Mouse (Mus musculus) limb, embryonic 13.5 days (tissue): ENCODE measurements around the gene Ascc1. TPM values are rescaled to one million over a fixed set of nuclear protein-coding genes. Genes with fewer than 3 reads are reported as not detected.

ENCODE experiments used
- ATAC-seq: fragments of 200-750 bp; cut with Nextera tagmentation; 2 replicates; pipeline ENCODE4 v1.8.0; 2017; ENCODE audit warnings: low read depth, moderate number of reproducible peaks, moderate TSS enrichment; ENCODE audit not compliant: low FRiP score
- H3K27ac ChIP-seq: fragments of 300-500 bp; sonication (generic); 2 replicates; pipeline ENCODE4 v1.5.1; 2015; ENCODE audit warnings: inconsistent platforms, mild to moderate bottlenecking, moderate library complexity
- H3K27me3 ChIP-seq: fragments of 300-500 bp; sonication (generic); 2 replicates; pipeline ENCODE4 v1.6.1; 2015; ENCODE audit warnings: mild to moderate bottlenecking, inconsistent platforms
- H3K36me3 ChIP-seq: fragments of 300-500 bp; sonication (generic); 2 replicates; pipeline ENCODE4 v1.6.1; 2015; ENCODE audit warnings: inconsistent platforms, mild to moderate bottlenecking, moderate library complexity
- H3K4me1 ChIP-seq: fragments of 300-500 bp; sonication (generic); 2 replicates; pipeline ENCODE4 v1.6.1; 2015; ENCODE audit warnings: inconsistent platforms
- H3K4me2 ChIP-seq: fragments of 300-500 bp; sonication (generic); replicated peaks from 2 replicates; pipeline ENCODE4 v1.6.1; 2015; ENCODE audit warnings: inconsistent platforms, mild to moderate bottlenecking, moderate library complexity
- H3K4me3 ChIP-seq: fragments of 300-500 bp; sonication (generic); 2 replicates; pipeline ENCODE4 v1.5.1; 2015; ENCODE audit warnings: moderate library complexity, mild to moderate bottlenecking, inconsistent platforms
- H3K9ac ChIP-seq: fragments of 300-500 bp; sonication (generic); 2 replicates; pipeline ENCODE4 v1.6.1; 2015; ENCODE audit warnings: mild to moderate bottlenecking, inconsistent platforms
- H3K9me3 ChIP-seq: fragments of 300-500 bp; sonication (generic); 2 replicates; pipeline ENCODE4 v1.6.1; 2016; ENCODE audit warnings: inconsistent platforms
- WGBS: fragments of 180-500 bp; shearing (Covaris S2); methylation state at CpG from one replicate; pipeline ENCODE4 v1.1.7; 2015; 5-methylcytosine and 5-hydroxymethylcytosine counted together
- polyA plus RNA-seq: library from polyadenylated mRNA; unstranded; fragments of >200 nt; fragmentation: Nextera tagmentation; extraction: Ambion mirVana; gene quantifications from 2 replicates; pipeline ENCODE4 v1.2.1, GENCODE M21; 2015

Gene Ascc1
- polyA plus RNA-seq, 1 experiment from 2014 or later: 44.9 TPM

GRCm38 (mm10) chr10:60028181-60028580 lies 25.6 kb downstream of the Ascc1 start:
- H3K9ac ChIP-seq: no peak overlapping the region
- peaks cover 59% of the 10 kb centered on the region for H3K4me1 ChIP-seq
- H3K36me3 ChIP-seq: peaks cover 4% of the 10 kb centered on the region; the same call in 1 of the 2 replicates
- H3K9me3 ChIP-seq: no peaks in the 10 kb centered on the region
- no peak overlapping the region for H3K4me2 ChIP-seq
- no peak for ATAC-seq
- no peaks in the 10 kb centered on the region for H3K27me3 ChIP-seq
- 64% methylated on average over 7 of the region's 7 CpGs for WGBS
- H3K4me3 ChIP-seq: no peak overlapping the region
- peak overlapping the region; percentile 79; the same call in 1 of the 2 replicates for H3K27ac ChIP-seq

- Histone ChIP-seq H3K4me1 (peaks cover 63% of the 10 kb centered on the region), H3K4me3 (no peak overlapping the region), H3K9ac (no peak overlapping the region), H3K27ac (peak overlapping the region; percentile 79; the same call in 1 of the 2 replicates), H3K36me3 (0 out of 2 replicates have a peak, but pooled peaks cover under 1% of the 10 kb centered on the region), H3K4me2 (no peak overlapping the region), H3K27me3 (no peaks in the 10 kb centered on the region), H3K9me3 (no peaks in the 10 kb centered on the region)
- 40% methylated on average over 7 of the region's 7 CpGs for WGBS
- ATAC-seq: no peak
Observed at GRCm38 (mm10) chr10:60028979-60029378, 26.4 kb downstream of the Ascc1 start.

- Histone ChIP-seq H3K27me3 (no peaks in the 10 kb centered on the region), H3K27ac (no peak overlapping the region), H3K4me1 (peaks cover 63% of the 10 kb centered on the region), H3K4me3 (no peak overlapping the region), H3K9me3 (no peaks in the 10 kb centered on the region), H3K4me2 (no peak overlapping the region), H3K9ac (no peak overlapping the region), H3K36me3 (no peaks in the 10 kb centered on the region)
- 83% methylated on average over 4 of the region's 4 CpGs for WGBS
- ATAC-seq: no peak
Observed at GRCm38 (mm10) chr10:60029387-60029786, 26.8 kb downstream of the Ascc1 start.

GRCm38 (mm10) chr10:60031562-60031961 lies 29.0 kb downstream of the Ascc1 start:
- no peaks in the 10 kb centered on the region for H3K36me3 ChIP-seq
- 63% methylated on average over 8 of the region's 8 CpGs for WGBS
- no peak overlapping the region for H3K4me2 ChIP-seq
- no peak overlapping the region for H3K27ac ChIP-seq
- no peak for ATAC-seq
- no peak overlapping the region for H3K4me3 ChIP-seq
- no peak overlapping the region for H3K9ac ChIP-seq
- no peaks in the 10 kb centered on the region for H3K9me3 ChIP-seq
- H3K4me1 ChIP-seq: peaks cover 53% of the 10 kb centered on the region
- H3K27me3 ChIP-seq: no peaks in the 10 kb centered on the region

DNA sequence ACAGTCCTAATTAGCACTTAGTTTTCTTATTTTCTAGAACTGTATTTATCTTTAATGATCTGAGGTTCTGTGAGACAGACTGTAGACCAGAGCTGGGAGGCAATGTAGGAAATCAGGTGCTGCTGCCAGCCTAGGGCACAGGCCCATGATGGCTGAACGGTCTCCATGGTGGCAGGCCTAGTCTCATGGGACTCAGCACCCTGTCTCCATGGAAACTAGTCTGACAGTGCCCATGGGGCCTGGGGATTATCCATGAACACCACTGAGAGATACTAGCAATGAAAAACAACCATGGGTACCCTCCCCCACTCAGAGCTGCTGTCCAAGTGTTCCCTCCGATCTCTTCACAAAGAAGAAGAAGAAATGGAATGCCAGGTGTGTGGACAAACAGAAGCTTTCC lies 29.4 kb downstream of the Ascc1 start:
- Histone ChIP-seq H3K4me1 (peaks cover 48% of the 10 kb centered on the region), H3K9me3 (no peaks in the 10 kb centered on the region), H3K27ac (no peak overlapping the region), H3K27me3 (no peaks in the 10 kb centered on the region), H3K9ac (no peak overlapping the region), H3K36me3 (no peaks in the 10 kb centered on the region), H3K4me2 (no peak overlapping the region), H3K4me3 (no peak overlapping the region)
- 73% methylated on average over 2 of the region's 2 CpGs for whole genome bisulfite sequencing
- no peak for ATAC-seq

- Histone ChIP-seq H3K4me1 (peaks cover 42% of the 10 kb centered on the region), H3K4me2 (no peak overlapping the region), H3K27ac (no peak overlapping the region), H3K9ac (no peak overlapping the region), H3K27me3 (no peaks in the 10 kb centered on the region), H3K9me3 (no peaks in the 10 kb centered on the region), H3K4me3 (no peak overlapping the region), H3K36me3 (no peaks in the 10 kb centered on the region)
- no peak for ATAC-seq
- WGBS: 51% methylated on average over 2 of the region's 2 CpGs
Observed at GRCm38 (mm10) chr10:60032622-60033021, 30.0 kb downstream of the Ascc1 start.

GRCm38 (mm10) chr10:60033064-60033463 lies 30.5 kb downstream of the Ascc1 start:
- no peak overlapping the region; the same call in 1 of the 2 replicates for H3K27ac ChIP-seq
- H3K27me3 ChIP-seq: no peaks in the 10 kb centered on the region
- H3K4me3 ChIP-seq: no peak overlapping the region
- no peak overlapping the region for H3K4me2 ChIP-seq
- H3K9ac ChIP-seq: 0 out of 2 replicates have a peak overlapping the region, but pooled peaks have one; percentile 25
- no peak for ATAC-seq
- WGBS: 26% methylated on average over 5 of the region's 5 CpGs
- no peaks in the 10 kb centered on the region for H3K36me3 ChIP-seq
- peaks cover 38% of the 10 kb centered on the region for H3K4me1 ChIP-seq
- no peaks in the 10 kb centered on the region for H3K9me3 ChIP-seq

DNA sequence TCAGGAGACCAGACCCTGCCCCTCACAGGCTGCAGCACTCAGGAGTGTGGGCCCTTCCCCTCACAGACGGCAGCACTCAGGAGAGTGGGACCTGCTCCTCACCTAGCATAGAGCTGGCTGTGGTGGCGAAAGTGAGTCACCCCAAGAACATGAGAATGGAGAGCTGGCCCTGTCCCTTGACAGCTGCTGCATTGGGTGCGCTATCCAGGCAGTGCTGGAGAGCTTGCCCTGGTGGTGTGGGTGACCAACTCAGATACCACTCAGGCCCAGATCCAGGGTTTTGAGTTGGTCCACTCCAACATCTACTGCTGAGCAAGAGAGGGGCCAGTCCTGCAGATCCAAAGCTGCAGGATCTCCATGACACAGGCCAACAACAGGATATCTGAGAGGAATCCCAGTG lies 32.0 kb downstream of the Ascc1 start:
- no peak overlapping the region for H3K9ac ChIP-seq
- H3K4me3 ChIP-seq: no peak overlapping the region
- no peak overlapping the region for H3K27ac ChIP-seq
- no peaks in the 10 kb centered on the region for H3K36me3 ChIP-seq
- WGBS: 60% methylated on average over 3 of the region's 3 CpGs
- no peaks in the 10 kb centered on the region for H3K27me3 ChIP-seq
- H3K4me2 ChIP-seq: no peak overlapping the region
- H3K9me3 ChIP-seq: no peaks in the 10 kb centered on the region
- ATAC-seq: no peak
- peaks cover 23% of the 10 kb centered on the region for H3K4me1 ChIP-seq

DNA sequence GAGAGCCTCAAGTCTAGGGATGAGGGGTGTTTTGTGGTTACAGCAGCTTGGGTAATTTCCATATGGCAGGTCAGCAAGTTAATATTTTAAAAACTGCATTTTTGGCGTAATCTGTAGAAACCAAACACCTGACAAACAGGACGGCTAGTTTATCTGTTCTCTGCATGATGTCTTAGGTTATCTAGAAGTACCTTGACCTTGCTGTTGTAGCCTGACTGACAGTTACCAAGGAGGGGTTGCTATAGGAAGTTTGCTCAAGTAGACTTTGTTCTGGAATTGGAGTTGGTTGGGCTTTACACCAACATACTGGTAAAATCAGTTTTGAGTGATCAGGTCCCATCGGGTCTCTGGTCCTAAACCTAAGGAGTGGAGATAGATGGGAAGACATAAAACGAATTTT lies 33.1 kb downstream of the Ascc1 start:
- no peaks in the 10 kb centered on the region for H3K36me3 ChIP-seq
- peaks cover 23% of the 10 kb centered on the region for H3K4me1 ChIP-seq
- no peaks in the 10 kb centered on the region for H3K27me3 ChIP-seq
- no peak overlapping the region for H3K4me3 ChIP-seq
- WGBS: 82% methylated on average over 4 of the region's 4 CpGs
- H3K4me2 ChIP-seq: no peak overlapping the region
- H3K27ac ChIP-seq: no peak overlapping the region
- H3K9ac ChIP-seq: no peak overlapping the region
- H3K9me3 ChIP-seq: no peaks in the 10 kb centered on the region
- ATAC-seq: no peak

DNA sequence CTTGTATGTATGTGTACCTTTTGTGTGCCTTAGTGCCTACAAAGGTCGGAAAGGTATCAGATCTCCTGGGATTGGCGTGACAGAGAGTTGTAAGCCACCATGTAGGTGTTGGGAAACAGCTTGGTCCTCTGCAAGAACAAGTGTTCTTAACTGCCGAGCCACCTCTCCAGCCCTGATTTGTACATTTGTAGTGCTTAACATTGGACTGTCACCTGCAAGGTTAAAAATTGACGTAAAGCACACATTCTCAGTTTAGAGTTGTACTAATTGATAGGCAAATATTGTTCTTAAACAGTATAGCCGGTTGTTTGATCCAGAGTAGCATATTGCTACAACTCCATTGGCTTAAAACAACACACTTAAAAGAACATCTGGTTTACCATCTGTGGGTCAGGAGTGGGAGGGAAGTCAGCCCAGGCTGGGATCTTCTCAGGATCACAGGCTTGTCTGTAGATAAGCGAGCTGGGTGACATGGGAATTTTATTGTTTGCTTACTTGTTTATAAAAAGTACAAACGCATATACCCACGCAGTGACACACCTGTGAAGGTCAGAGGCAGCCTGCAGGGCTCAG lies 39.8 kb downstream of the Ascc1 start:
- Histone ChIP-seq H3K27me3 (no peaks in the 10 kb centered on the region), H3K9ac (no peak overlapping the region), H3K9me3 (no peaks in the 10 kb centered on the region), H3K4me3 (no peak overlapping the region), H3K36me3 (peaks cover 6% of the 10 kb centered on the region; the same call in 1 of the 2 replicates), H3K27ac (no peak overlapping the region), H3K4me1 (no peaks in the 10 kb centered on the region), H3K4me2 (no peak overlapping the region)
- no peak for ATAC-seq
- WGBS: 75% methylated on average over 8 of the region's 8 CpGs

DNA sequence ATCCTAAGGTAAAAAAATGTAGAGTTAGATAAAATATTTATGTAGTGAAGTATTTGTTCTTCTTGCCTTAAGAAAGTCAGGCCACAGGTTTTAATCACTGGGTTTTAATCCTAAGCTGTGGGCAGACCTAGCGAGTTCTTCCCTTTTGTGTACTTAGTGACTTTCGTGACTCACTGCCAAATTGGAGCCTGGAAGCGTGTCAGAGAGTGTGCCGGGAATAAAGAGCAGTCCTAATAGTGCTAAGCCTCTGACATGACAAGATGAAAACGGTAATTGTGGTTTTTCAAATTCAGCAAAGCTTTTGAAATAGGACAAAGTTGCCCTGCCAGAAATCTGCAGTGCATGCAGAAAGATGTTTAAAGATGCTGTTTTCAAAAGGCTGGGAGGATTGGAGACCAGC lies 44.1 kb downstream of the Ascc1 start:
- Histone ChIP-seq H3K4me1 (no peaks in the 10 kb centered on the region), H3K4me3 (no peak overlapping the region), H3K27ac (no peak overlapping the region), H3K4me2 (no peak overlapping the region), H3K9ac (no peak overlapping the region), H3K27me3 (no peaks in the 10 kb centered on the region), H3K9me3 (peaks cover 10% of the 10 kb centered on the region; the same call in 1 of the 2 replicates), H3K36me3 (peaks cover 29% of the 10 kb centered on the region)
- 77% methylated on average over 5 of the region's 5 CpGs for WGBS
- no peak for ATAC-seq

GRCm38 (mm10) chr10:60050581-60050980 lies 48.0 kb downstream of the Ascc1 start:
- no peak for ATAC-seq
- no peaks in the 10 kb centered on the region for H3K4me1 ChIP-seq
- H3K4me2 ChIP-seq: no peak overlapping the region
- no peak overlapping the region for H3K4me3 ChIP-seq
- H3K36me3 ChIP-seq: peaks cover 25% of the 10 kb centered on the region
- no peaks in the 10 kb centered on the region for H3K27me3 ChIP-seq
- H3K9me3 ChIP-seq: peaks cover 10% of the 10 kb centered on the region; the same call in 1 of the 2 replicates
- WGBS: 96% methylated on average over 10 of the region's 10 CpGs
- H3K27ac ChIP-seq: no peak overlapping the region
- H3K9ac ChIP-seq: no peak overlapping the region

DNA sequence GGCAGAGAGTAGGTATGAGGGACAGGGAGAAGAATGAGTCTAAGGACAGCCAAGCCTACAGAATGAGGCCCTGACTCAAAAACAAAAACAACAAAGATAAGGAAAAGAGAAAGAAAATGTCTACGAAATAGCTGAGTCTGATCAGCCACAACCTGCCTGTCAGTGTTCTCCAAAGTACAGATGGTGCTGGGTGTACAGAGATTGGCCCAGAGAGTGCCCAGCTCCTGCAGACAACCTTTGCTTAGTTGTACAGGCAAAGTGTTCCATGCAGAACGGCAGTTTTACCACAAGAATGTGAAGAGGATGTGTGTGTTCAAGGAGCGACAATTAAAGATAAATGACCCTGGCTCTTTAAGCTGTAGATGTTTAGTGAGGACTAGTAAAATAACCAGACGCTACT lies 50.5 kb downstream of the Ascc1 start:
- H3K4me1 ChIP-seq: no peaks in the 10 kb centered on the region
- ATAC-seq: no peak
- no peak overlapping the region for H3K27ac ChIP-seq
- no peak overlapping the region for H3K4me2 ChIP-seq
- H3K9me3 ChIP-seq: peaks cover 21% of the 10 kb centered on the region
- WGBS: 66% methylated on average over 4 of the region's 4 CpGs
- H3K4me3 ChIP-seq: no peak overlapping the region
- peaks cover 41% of the 10 kb centered on the region for H3K36me3 ChIP-seq
- H3K27me3 ChIP-seq: no peaks in the 10 kb centered on the region
- no peak overlapping the region for H3K9ac ChIP-seq
